Mouse (Mus musculus): ENCODE measurements at regions not wholly inside any gene's neighbourhood (a gene's known extent, or its start where the extent isn't known, plus 50 kb on each side); places are given as distances from the start of the nearest gene placed in this dataset.
"Not testable (repeated sequence)": the region's sequence is repeated elsewhere in the genome, so short reads cannot be mapped to it uniquely, and the experiment has no call there.

DNA sequence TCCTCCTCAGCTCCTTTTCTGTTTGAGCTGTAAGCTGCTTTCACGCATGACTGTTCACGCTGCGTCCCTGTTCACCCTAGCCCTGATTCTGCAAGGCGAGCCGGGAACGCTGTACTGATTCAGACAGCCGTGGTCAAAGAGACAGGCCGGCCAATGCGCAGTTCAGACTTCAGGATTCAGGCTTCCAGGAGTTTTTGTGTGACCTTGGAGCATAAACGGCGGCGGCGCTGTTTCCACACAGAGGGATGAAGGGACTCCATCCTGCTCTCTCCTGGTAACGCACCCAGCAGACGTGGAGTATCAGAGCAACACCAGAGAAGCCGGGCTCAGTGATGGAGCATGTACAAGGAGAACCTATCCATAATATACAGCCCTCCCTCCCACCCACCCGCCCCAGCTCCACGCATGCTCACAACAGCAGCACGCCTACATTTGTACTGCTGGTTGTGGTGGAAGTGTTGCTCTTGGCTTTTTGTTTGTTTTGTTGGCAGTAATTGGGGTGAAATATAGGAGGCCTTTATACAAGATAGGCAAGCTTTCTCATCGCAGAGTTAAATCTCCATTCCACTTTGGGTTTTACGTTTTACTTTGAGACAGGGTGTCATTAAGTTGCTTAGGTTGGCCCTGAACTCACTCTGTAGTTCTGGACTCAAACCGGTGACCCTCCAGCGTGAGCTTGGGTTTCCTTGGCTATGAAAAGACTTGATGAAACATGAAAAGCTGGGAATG, 98.6 kb upstream of the Cpsf6 start:
- DNase-seq (ENCODE audit: low spot score), result no peak

DNA sequence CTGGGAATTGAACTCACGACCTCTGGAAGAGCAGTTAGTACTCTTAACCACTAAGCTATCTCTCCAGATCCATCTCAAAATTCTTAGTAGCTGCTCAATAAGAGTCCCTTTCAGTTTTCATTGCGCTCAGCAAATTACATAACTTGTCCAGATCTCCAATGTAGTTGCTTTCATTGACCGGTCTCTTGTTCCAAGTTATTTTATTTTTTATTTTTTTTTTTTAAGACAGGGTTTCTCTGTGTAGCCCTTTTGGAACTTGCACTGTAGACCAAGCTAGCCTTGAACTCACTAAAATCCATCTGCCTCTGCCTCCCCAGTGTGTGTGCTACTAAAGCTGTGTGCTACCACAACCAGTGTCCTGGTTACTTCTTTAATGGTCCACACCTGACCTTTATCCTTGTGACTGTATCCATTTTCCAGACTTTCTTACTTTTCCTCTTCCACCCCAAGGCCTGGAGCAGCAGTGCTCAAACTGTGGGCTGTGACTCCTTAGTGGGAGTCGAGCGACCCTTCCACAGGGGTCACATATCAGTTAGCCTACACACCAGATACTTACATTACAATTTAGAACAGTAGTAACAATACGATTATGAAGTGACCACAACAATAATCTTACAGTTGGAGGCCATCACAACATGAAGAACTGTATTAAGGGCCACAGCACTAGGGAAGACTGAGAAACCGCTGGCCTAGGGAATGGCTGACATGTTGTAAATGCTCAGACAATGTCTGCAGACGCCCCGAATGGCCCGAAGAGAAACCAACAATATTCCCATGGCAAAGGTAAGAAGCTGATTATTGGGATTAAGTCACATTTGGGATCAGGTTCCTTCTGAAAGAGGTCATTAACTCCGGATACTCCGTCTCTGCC, 97.8 kb upstream of the Cpsf6 start:
- no peak for DNase-seq (ENCODE audit: low spot score)

DNA sequence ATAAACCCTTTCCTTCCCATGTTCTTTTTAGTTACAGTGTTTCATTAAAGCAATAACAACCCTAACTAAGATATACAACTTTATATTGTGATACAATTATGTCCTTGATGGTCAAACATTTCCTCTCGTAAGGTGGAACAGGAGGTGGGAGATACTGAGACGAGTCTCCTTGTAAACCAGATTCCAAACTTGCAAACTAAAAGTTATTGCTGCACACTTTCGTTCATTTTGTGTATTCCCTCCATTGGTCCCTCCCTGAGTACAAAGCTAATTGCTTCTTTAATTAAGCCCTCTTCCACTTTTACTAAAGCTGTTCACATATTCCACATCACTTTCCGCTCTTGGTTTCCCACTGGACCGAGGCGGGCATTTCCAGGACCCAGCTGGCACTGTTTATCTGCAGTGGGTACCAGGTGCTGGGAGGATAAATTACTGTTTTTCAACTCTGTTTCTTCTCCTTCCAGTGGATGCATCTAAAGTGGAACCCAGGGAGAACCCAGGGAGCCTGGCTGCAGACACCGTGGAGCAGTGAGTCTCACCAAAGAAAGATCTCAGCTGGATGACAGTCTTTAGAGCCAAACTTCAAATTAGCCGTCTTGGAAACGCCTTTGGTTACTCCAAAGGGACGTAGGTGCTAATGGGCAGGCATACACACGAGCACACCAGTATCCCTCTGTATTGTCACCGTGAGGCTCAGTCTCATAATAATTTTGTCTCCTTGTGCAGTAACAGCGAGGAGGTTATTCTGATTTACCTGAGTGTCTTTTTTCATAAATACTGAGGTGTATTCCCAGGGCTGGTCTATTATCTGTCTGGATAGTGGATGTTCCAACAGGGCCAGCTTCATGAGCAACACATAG, 95.5 kb upstream of the Cpsf6 start:
- no peak for DNase-seq (ENCODE audit: low spot score)

DNA sequence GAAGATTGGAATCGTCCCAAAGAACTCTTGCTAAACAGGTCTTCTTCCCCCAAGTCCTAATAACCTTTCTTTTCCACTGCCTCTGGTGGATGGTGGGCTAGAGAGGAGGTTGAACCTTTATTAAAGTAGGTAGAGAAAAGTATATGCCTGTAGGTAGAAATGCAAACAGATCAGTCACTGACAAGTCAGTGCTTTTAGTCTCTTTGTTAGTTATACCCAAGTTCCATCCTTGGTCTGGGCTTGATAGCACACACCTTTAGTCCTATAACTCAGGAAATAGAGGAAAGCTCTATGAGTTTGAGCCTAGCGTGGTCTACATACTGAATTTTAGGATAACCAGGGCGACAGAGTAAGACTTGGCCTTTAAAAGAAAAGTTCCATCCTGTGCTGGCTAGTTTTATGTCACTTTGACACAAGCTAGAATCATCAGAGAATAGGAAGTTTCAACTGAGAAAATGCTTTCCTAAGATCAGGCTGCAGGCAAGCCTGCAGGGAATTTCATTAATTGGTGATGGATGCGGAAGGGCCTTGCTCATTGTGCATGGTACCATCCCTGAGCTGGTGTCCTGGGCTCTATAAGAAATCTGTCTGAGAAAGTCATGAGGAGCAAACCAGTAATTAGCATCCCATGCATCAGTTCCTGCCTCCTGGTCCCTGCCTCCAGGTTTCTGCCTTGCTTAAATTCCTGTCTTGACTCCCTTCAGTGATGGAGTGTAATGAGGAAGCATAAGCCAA, 94.7 kb upstream of the Cpsf6 start:
- no peak for DNase-seq (ENCODE audit: low spot score)

DNA sequence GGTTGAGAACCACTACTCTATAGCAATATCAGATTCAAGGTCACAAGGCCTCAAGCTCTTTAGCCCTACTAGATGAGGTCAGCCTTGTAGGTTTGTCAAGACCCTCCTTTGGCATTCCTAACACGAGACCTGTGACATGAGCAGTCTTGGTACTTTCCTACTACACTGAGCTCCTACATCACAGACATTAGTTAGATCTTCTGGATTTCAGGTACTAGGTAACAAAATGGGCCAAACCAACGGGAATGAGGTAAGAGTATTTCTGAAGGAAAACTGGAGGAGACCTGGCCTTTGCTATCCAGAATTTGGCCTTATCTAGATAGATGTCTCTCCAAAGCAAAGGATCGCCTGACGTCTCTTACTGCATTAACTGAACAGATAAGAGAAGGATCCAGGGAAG, 93.7 kb upstream of the Cpsf6 start:
- DNase-seq (ENCODE audit: low spot score), result no peak

DNA sequence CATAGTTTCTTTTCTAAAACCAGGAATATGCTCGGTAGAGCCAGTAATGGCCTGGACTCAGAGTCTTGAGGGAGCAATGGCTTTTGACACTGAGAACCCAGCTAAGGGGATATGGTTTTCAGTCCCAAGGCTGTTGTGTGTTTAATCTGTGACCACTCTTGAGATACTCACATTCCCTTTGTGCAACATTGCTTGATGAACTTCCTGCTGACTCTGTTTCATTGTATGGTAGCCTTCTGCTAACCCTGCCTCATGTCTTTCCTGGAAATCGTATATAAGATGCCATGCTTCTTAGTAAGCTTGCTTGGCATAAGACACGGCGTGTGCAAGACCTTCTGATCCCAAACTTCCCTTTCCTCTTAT, 92.7 kb upstream of the Cpsf6 start:
- DNase-seq (ENCODE audit: low spot score), result no peak

DNA sequence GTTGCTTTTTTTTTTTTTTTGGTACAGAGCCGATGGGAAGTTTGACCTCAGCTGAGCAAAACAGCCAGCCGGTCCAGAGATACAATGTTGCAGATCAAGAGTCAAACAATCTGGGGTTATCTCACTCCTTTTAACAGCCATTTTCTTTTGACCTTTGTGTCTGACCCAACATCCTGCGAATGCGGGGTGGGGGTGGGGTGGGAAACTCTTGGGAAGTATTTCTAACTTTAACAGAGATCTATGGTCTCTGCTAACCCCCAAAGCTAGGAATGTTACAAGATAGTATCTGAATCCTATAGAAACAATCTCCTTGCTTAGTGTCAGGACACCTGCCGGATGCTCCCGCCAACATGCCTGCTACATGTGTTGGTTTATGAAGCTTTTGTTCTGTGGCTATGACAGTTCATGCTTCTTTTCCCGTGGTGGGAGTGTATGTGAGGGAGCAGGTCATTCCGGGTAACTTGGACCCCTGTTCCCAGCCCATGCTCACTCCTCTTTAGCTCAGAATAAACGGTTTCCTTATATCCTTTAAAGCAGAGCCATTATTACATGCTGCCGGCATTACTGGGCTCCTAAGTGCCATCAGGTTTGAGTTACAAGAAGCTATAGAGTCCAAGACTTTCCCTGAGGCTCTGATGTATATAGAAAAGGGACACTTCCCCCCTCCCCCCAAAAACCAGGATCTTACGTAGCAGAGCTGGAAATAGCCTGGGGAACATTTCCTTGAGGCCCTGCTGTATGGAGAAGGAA, 92.2 kb upstream of the Cpsf6 start:
- no peak for DNase-seq (ENCODE audit: low spot score)

DNA sequence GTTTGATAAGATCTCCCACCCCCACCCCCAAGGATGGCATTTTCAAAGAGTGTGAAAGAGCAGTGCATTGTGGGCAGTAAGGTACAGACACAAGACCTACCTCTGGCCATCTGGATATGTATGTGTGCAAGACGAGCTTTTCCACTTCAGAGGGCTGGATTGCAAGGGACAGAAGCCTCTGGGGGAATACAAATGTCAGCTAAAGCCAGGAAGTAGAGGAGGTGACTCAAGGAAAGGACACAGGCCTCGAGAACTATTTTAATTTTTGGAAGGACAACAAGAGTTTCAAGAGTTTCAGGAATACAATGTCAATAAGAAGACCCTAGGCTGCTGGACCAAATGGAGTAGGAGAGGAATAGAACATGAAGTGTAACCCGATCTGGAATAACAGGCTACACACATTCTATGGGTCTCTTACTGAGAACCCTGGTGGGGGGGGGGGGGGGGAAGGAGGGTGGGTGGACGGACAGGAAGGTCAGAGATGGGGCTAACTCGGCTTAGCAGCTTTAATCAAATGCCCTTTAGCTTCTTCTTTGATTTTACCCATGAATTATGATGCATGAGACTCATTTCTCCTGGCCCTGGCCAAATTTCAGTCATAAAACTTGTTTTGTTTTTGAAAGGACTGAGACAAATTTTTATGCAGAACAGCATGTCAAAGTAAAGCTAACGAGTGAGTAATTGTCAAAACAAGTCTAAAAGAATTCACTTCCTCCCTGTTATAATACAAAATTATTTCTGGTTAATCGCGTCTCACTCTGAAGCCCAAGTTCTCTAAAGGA, 91.4 kb upstream of the Cpsf6 start:
- DNase-seq (ENCODE audit: low spot score), result no peak

DNA sequence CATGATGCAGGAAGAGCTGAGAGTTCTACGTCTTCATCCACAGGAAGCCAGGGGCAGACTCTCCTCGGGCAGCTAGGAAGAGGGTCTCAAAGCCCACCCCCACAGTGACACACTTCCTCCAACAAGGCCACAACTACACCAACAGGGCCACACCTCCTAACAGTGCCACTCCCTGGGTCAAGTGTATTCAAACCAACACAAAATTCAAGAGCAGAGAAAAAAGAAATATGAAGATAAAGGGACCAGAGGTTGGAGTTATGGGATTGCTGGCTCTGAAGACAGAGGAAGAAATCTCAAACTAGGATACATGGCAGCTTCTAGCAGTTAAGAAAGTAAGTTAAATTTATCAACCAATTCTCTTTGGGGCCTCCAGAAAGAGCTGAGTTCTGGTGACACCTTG, 90.7 kb upstream of the Cpsf6 start:
- no peak for DNase-seq (ENCODE audit: low spot score)

DNA sequence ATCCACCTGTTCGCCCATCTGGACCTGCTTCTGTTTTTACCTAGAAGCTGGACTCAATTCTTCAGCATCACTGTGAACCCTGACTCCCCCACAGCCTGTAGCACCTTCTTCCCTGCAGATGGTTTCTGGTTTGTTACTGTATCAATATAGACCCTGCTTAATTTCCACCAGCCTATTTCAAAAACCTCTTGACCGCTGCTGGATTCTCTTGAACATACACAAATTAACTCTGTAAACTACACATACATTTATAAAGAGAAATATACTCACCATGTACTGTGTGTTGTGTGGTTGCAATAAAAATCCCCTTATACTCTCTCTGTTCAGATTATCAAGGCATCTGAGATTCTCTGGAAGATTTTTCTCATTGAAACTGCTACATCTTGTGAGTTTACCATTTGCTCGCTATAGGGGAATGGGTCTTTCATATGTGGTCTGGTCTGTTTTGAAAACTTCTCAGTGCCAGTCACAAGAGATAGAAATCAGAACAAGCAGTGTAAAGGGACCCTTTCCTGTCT, 89.8 kb upstream of the Cpsf6 start:
- no peak for DNase-seq (ENCODE audit: low spot score)

DNA sequence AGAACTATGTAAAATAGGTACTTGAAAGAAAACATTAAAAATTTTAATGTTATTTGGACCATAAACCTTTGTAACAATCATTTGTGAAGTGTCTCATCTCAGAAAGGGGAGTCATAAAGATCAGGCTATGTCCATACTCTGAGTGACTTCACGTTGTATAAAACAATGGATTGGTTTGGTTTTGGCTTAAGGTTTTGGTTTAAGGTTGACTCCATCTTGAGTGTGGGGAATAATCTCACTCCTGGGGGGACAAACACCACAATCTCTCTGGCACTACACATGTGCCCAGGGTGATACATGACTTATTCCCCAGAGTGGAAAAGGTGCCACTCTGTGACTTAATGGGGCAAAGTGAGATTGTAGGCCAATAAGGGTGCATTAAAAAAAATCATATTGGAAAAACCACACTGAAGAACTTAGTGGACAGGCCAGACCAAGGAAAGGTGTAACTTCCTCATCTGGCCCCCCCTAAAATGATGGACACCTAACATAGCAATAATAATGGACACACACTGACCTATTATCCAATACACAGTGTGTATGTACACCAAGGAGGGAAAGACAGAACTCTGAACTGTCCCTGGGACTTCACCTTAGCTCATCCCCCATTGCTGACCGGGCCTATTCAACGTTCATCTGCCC, 89.2 kb upstream of the Cpsf6 start:
- DNase-seq (ENCODE audit: low spot score), result no peak

DNA sequence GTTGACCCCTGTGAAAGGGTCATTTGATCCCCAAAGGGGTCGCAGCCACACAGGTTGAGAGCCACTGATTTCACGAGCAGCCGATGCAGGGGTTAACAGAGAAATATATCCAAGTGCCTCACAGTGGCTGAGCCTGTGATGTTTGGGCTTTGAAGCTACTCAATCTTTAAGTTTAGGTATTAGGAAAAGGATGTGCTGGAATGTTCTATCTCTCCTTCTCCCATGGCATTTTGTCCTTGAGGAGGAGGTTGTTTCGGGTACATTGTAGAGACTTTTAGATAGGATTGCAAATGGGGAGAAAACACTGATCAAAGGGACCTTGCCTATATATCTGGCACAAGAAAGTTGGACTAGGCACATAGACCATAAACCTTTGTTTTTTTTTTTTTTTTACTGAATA, 88.6 kb upstream of the Cpsf6 start:
- no peak for DNase-seq (ENCODE audit: low spot score)

DNA sequence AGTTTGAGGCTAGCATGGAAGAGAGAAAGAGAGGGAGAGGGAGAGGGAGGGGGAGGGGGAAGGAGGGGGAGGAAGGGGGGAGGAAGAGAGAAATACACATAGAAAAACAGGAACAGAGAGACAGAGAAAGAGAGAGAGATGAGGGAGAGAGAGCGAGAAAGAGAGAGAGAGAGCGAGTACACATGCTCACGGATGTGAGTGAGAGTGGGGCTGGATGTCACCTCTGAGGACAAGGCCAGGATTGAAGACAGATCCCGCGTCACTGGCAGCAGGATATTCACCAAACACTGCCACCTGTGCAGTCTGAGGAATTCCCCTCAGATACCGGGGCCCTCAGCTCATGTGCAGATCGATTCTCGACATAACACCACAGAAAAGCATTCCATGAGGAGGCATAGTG, 87.3 kb upstream of the Cpsf6 start:
- DNase-seq (ENCODE audit: low spot score), result no peak

DNA sequence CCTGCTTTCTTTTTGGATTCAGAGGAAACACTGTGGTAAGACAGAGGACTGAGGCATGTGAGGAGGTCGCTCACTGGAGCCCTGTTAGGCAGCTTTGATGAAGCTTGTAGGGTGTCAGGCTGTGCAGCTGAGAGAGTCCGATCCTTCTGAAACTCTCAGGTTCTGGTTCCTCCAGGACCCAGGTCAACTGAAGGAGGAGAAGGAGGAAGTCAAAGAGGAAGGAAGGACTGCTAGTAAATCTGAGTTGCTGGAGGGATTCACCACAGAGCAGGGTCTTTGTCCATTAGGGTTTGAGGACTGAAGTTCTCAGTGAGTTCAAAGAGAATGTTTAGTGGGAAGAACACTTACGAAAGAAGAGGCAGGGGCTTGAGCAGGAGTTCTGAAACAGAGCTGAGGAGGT, 86.6 kb upstream of the Cpsf6 start:
- DNase-seq (ENCODE audit: low spot score), result no peak

DNA sequence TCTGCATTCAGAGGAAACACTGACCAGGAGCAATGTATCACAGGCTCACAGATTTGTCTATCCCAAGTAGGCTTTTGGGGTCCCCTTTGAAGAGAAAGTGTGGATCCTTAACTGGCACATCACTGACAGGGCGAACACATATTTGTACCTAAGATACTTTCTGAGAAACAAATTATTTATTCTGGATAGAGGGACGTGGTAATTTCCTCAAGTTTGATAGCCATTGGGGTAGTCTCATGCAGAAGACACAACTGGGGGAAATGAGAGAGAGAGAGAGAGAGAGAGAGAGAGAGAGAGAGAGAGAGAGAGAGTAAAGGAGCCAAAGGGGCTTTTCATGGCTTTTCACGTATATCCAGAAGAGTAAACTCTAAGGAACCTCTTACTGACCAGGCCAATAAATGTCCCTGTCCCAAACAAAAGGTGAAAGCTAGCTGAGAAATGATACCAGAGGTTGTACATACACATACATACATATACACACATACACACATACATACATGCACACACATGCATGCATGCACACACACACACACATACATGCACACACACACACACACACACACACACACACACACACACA, 85.9 kb upstream of the Cpsf6 start:
- DNase-seq (ENCODE audit: low spot score), result no peak

DNA sequence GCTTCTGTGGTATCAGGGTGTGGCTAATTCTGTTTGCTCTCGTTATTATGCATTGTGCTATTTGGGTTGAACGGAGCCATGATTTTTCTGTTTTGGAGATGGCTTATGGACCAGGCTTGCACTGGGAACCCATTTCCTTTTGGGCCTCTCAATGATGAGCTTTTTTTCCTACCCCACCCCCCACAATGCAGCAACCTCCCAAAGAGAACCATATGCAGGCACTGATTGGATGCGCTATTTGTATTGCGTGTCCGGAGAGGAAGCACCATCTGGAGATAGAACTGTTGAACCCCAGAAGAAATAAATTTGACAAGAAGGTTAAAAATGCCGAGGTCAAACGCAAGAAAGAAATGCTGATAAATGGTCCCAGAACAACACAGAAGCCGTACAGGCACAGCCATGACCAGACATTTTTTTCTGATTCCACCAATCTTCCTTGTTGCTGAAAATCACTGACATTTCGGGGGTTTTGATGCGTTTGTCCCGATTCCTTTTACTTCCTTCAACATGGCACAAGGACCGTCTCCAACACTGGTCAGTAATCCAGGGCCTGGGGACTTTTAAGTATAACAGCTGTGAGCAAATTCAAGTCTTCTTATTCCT, 85.3 kb upstream of the Cpsf6 start:
- no peak for DNase-seq (ENCODE audit: low spot score)

DNA sequence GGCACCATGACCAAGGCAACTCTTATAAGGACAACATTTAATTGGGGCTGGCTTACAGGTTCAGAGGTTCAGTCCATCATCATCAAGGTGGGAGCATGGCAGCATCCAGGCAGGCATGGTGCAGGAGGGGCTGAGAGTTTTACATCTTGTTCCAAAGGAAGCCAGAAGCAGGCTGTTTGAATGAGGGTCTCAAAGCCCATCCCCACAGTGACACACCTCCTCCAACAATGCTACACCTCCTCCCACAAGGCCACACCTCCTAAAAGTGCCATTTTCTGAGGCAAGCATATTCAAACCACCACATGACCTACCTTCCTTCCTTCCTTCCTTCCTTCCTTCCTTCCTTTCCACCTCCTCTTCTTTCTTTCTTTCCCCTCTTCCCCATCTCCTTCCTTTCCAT, 84.5 kb upstream of the Cpsf6 start:
- DNase-seq (ENCODE audit: low spot score), result not testable (repeated sequence)

DNA sequence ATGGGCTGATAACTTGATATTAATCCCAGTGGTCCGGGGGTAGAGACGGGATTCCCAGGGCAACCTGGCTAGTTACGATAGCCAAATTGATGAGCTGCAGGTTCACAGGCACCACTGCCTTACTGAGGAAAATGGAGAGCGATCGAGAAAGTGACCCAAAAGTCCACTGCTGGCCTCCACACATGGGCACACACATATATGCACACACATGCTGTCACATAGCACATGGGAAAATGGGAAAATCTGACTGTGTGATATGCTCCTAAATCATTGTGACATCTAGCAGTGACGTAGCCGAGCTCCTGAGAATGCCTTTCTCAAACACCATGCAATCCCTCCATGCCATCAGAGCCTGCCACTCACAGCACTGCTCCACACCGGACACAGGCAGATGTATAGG, 83.8 kb upstream of the Cpsf6 start:
- no peak for DNase-seq (ENCODE audit: low spot score)

DNA sequence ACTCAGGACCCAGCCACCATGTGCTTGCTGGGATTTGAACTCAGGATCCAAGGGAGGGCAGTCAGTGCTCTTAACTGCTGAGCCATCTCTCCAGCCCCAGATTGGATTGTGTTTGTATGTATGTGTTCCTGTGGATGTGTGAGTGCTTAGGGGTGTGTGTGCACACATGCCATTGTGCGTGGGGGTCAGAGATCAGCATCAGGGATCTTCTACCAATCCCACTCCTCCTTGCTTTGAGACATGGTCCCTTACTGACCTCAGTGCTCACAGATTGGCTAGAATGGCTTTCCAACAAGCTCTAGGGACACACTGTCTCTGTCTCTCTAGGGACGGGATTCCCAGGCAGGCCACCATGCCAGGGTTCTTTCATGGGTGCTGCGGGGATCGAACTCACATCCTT, 83.1 kb upstream of the Cpsf6 start:
- DNase-seq (ENCODE audit: low spot score), result no peak
